Mouse (Mus musculus) heart, postnatal 4 days (tissue): ENCODE data around the gene Myo5c. TPM values are rescaled to one million over a fixed set of nuclear protein-coding genes. Genes with fewer than 3 reads are reported as not detected.

ENCODE experiments used
- DNase-seq: peaks from one replicate; pipeline ENCODE4 v3.0.0; 2021
- total RNA-seq, 2 experiments: library from RNA; stranded (reverse); gene quantifications; 2 replicates each; pipeline ENCODE4 v1.2.3; 2021

The Myo5c gene
- total RNA-seq, 2 experiments from 2014 or later: 3.6 to 5.5 TPM

DNA sequence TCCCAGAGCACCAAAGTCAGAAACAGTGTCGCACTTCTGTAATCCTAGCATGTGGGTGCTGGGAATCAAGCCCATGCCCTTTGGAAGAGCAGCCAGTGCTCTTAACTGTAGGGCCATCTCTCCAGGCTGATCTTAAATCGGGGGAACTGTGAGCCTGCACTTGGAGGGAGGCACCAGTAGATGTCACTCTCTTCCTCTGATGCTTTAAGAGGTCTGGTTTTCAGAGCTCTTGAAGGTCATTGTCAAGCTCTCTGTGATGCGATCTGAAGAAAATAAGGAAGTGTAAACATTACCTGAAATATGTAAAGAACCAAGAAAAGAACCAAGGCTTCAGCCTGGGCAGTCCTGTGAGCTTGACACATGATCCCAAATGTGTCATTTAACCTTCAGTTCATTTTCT is 51.0 kb downstream of the Myo5c start:
- peak; percentile 49 for DNase-seq

DNA sequence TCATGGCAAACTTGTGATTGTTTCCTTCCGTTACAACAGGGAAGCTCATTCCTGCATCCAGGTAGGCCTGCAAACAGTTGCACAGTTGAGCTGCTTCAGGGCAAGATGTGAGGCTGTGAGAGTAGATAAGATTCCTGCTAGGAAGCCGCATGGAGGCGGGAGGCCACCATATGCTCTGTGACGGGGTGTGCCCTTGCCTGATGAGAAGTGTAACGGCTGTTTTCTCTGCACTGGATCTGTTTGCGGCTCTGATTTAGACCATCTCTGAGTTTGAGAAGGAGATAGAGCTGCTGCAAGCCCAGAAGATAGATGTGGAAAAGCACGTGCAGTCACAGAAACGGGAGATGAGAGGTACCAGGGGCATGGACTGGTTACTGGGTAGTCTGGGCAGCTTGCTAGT is 51.8 kb downstream of the Myo5c start:
- no peak for DNase-seq

- DNase-seq: no peak
Measured at GRCm38 (mm10) chr9:75285363-75285762, 53.5 kb downstream of the Myo5c start.

DNA sequence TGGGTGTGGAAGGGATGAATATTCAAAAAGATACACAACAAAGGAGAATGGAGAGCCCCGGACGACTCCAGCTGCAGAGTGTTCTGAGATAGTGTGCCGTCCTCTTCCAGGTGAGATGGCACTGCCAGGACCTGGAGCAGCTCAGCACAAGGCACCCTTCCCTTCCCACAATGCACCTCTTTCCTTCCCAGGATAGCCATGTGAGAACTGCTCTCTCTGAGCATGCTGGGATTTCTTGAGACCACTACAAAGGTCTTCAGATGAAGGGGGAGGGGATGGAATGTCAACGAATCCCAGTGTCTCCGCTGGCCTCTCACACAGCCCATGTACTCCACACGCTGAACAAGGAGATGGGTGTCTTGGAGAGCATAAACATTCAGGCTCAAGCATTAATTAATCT is 55.8 kb downstream of the Myo5c start:
- no peak for DNase-seq

DNA sequence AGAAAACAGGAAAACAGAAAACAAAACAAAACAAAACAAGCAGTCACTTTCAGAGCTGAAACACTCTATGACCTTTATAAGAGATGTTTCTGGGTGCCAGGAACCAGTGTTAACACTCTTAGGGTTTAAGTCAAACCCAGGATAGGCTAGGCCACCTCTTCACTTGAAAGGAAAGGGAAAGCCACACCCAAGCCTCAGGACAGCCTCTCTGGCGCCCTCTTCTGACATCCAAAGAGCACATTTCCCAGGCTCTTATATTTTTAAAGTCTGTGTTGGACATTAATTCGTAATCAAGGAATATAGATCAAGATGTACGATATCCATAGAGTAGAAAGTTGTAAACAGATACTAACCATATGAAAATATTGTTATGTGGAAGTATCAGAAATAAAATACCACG is 57.7 kb downstream of the Myo5c start:
- peak; percentile 32 for DNase-seq

DNA sequence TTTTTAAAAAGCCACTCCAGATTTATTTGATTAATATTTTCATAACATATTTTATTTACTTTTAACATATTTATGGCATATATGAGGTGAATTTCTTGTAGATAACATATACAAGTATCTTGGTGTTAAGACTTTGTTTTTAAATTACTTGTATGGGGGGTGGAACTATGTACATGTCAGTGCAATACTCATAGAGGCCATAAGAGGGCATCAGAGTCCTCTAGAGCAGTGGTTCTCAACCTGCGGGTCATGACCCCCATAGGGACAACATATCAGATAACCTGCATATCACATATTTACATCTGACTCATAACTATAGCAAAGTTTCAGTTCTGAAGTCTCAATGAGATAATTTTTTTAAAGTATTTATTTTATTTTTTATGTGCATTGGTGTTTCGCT is 67.5 kb downstream of the Myo5c start:
- no peak for DNase-seq

GRCm38 (mm10) chr9:75303033-75303432 is 71.2 kb downstream of the Myo5c start:
- no peak for DNase-seq

GRCm38 (mm10) chr9:75303701-75304261 is 72.0 kb downstream of the Myo5c start:
- no peak for DNase-seq

GRCm38 (mm10) chr9:75304286-75304685 is 72.5 kb downstream of the Myo5c start:
- DNase-seq: no peak

DNA sequence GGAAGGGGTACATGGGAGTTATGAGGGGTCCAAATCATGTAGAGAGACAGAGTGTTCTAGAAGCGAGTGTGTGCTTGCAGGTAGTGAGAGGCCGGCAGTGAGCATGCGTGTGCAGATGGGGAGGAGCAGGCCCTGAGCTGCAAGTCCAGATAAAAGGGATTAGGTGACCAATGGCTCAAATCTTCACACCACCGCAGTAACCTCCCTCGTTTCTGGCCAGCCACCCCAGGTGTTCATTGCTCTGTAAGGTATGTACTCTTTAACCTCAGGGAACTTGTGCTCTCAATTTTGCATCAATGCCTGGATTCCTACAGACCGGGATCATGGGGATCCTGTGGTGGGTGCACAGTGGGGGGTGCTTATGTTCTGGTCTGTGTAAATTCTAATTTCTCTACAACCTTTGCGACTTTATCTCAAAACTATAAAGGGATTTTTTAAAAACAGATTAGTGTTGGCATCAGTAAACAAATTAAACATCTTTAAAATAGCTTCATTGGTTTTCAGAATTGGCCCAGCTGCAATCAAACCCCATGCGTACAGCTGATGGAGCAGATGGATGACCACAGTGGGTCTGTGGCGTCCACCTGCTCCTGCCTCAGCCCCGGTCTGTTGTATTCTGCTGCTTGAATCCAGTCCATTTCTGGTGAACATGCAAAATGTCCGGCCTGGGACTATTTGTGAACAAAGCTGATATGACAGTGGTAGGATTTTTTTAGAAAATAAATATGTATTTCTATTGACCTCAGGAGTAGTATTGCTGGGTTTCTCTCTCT is 74.5 kb downstream of the Myo5c start, which contains the start of gene Gnb5:
Gene Gnb5 (plus strand): TSS at position 163 of the 773 bp plus-strand sequence.
- DNase-seq: no peak

- DNase-seq: no peak
Measured at GRCm38 (mm10) chr9:75307015-75307414, 75.2 kb downstream of the Myo5c start.

- no peak for DNase-seq
Measured at GRCm38 (mm10) chr9:75308621-75309020, 76.8 kb downstream of the Myo5c start.

- DNase-seq: peak; percentile 83
Measured at GRCm38 (mm10) chr9:75312008-75312407, 80.2 kb downstream of the Myo5c start.

GRCm38 (mm10) chr9:75313138-75313831 is 81.5 kb downstream of the Myo5c start:
- no peak for DNase-seq

- DNase-seq: peak; percentile 87
Measured at GRCm38 (mm10) chr9:75313832-75314516, 82.2 kb downstream of the Myo5c start.

- no peak for DNase-seq
Measured at GRCm38 (mm10) chr9:75314517-75315105, 82.8 kb downstream of the Myo5c start.

DNA sequence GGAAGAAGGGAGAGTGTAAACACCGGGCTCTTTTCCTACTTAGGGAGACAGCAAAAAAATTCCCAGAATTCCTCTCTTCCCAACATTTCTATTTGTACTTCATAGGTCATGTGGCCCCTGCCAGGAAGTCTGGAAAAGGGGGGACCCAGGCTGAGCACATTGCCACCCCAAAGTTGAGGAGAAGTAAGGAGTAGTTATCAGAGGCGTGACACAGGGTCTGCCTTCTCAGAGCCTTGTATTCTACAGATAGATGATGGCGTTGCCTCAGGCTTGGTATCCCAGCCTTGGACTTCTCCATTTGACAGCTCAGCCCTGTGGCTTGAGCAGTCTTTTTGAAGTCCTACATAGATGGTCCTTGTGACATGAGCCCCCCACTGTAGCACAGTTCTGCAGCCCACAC is 83.4 kb downstream of the Myo5c start:
- DNase-seq: no peak

DNA sequence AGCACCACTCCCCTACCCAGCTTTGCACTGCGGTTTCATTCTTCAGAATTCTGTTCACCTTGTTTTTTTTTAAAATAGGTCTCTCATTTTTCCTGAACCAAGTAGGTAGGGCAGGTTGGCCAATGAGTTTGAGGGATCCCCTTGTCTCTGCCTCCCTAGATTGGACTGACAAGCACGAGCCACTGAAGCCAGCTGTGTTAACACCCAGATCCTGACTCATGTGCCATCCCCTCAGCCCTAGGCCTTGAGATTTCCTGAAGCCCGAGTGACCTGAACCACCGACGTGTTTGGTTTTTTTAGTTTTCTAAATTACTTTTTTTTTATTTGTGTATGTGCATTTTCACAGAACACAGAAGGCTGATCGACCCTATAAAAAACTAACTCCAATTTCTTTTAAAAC is 85.0 kb downstream of the Myo5c start:
- DNase-seq: no peak

DNA sequence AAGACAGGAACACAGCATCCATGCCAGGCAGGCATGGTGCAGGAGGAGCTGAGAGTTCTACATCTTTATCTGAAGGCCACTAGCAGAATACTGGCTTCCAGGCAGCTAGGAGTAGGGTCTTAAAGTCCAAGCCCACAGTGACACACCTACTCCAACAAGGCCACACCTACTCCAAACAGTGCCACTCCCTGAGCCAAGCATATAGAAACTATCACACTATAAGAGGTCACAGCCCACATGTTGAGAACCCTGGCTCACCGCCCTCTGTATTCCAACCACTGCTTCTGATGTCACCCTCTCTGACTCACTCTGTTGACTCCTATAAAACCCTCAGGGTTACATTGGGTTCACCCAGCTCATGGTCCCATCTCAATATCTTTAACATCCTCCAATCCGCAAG is 86.4 kb downstream of the Myo5c start:
- DNase-seq: no peak

GRCm38 (mm10) chr9:75319365-75319764 is 87.5 kb downstream of the Myo5c start:
- DNase-seq: no peak

GRCm38 (mm10) chr9:75322099-75322885 is 90.5 kb downstream of the Myo5c start:
- DNase-seq: no peak

- DNase-seq: no peak
Measured at GRCm38 (mm10) chr9:75328047-75328446, 96.2 kb downstream of the Myo5c start.
